Mouse (Mus musculus) small intestine, adult 2 months (tissue): ENCODE measurements around the gene Zfp872. TPM values are rescaled to one million over a fixed set of nuclear protein-coding genes. Genes with fewer than 3 reads are reported as not detected.

Source experiments
- H3K27ac ChIP-seq: fragments of 200-500 bp; 2 replicates; pipeline ENCODE4 v1.5.1; 2012; ENCODE audit warnings: low read depth, low read length, control low read depth, inconsistent platforms; ENCODE audit not compliant: insufficient read depth
- H3K27me3 ChIP-seq: fragments of 200-500 bp; 2 replicates; pipeline ENCODE4 v1.6.1; 2012; ENCODE audit warnings: mild to moderate bottlenecking, moderate library complexity, low read length, inconsistent platforms; ENCODE audit not compliant: control insufficient read depth, insufficient read depth
- H3K36me3 ChIP-seq: fragments of 200-500 bp; 2 replicates; pipeline ENCODE4 v1.6.1; 2012; ENCODE audit warnings: mild to moderate bottlenecking, low read length, control low read depth, inconsistent platforms; ENCODE audit not compliant: control insufficient read depth, insufficient read depth
- H3K4me1 ChIP-seq: fragments of 200-500 bp; 2 replicates; pipeline ENCODE4 v1.6.1; 2012; ENCODE audit warnings: low read length, inconsistent platforms, mixed read lengths; ENCODE audit not compliant: control insufficient read depth, insufficient read depth, insufficient read length
- H3K4me3 ChIP-seq: fragments of 200-500 bp; 2 replicates; pipeline ENCODE4 v1.5.1; 2012; ENCODE audit warnings: low read depth, mild to moderate bottlenecking, control low read depth, inconsistent platforms, low read length, moderate library complexity
- CTCF ChIP-seq: fragments of 200-500 bp; IDR thresholded peaks from 2 replicates; pipeline ENCODE4 v1.5.1; 2012; ENCODE audit warnings: low read depth, mild to moderate bottlenecking, control low read depth, inconsistent platforms, low read length, moderate library complexity, mixed read lengths; ENCODE audit not compliant: insufficient replicate concordance, insufficient read length; ENCODE audit errors: extremely low read depth
- POLR2A ChIP-seq: fragments of 200-500 bp; IDR thresholded peaks from 2 replicates; pipeline ENCODE4 v1.6.1; 2012; ENCODE audit warnings: low read depth, mild to moderate bottlenecking, control low read depth, inconsistent platforms, low read length, moderate library complexity
- WGBS: fragments of 180-500 bp; shearing (Covaris S2); methylation state at CpG from one replicate; pipeline ENCODE4 v1.1.7; 2018; 5-methylcytosine and 5-hydroxymethylcytosine counted together
- polyA plus RNA-seq: library from polyadenylated mRNA; depleted of rRNA; stranded (reverse); fragments of >200 nt; gene quantifications from 2 replicates; pipeline ENCODE4 v1.2.3, GENCODE M21; 2012

Gene Zfp872
- polyA plus RNA-seq, 1 experiment: not detected

DNA sequence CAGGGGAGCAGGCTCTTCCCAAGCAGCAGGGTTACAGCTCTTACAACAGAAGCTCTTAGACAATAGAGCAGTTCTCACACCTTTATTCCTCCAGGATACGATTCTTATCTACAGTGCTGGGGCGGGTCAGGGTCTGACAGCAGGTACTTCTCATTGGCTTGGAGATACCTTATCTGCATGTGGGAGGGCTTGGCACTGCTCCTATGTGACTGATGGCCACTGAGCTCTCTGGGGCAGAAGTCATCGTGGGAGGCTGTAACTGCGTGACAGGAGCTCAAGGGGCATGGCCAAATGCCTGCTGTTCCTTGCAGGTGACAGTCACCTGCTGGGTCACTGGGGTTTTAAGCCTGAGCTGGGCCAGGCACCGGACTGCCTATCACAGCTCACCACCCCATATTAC, 8.5 kb downstream of the Zfp872 start:
- Histone ChIP-seq H3K4me1 (peaks cover 4% of the 10 kb centered on the region), H3K4me3 (no peak overlapping the region), H3K27ac (no peak overlapping the region; the same call in 1 of the 2 replicates), H3K27me3 (no peaks in the 10 kb centered on the region), H3K36me3 (no peaks in the 10 kb centered on the region)
- TF ChIP-seq POLR2A (no peak), CTCF (no peak)
- WGBS: 8% methylated on average over 5 of the region's 5 CpGs

DNA sequence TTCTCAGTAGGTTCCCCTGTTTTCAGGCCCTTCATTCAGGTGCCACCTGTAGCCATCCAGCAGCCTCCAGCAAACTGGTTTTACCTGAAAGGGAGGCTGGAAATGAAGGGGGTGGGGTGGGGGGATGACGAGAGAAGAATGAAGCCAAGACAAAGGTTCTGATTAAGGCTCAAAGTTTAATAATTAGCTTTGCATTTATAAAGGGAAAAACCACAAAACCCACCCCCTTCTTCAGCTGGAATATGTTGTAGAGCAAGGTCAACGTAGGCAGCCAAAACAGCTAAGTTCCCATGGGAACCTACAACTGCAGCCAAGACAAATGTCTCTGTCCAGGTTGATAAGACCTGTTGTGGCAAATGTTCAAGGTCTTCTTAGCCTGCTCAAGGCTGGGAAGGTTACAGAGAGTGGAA, 25.9 kb downstream of the Zfp872 start:
- H3K27ac ChIP-seq: no peak overlapping the region
- TF ChIP-seq POLR2A (no peak), CTCF (no peak)
- 11% methylated on average over 2 of the region's 2 CpGs for WGBS
- H3K27me3 ChIP-seq: no peaks in the 10 kb centered on the region
- no peaks in the 10 kb centered on the region for H3K36me3 ChIP-seq
- H3K4me1 ChIP-seq: peaks cover 2% of the 10 kb centered on the region; the same call in 1 of the 2 replicates
- no peak overlapping the region for H3K4me3 ChIP-seq

DNA sequence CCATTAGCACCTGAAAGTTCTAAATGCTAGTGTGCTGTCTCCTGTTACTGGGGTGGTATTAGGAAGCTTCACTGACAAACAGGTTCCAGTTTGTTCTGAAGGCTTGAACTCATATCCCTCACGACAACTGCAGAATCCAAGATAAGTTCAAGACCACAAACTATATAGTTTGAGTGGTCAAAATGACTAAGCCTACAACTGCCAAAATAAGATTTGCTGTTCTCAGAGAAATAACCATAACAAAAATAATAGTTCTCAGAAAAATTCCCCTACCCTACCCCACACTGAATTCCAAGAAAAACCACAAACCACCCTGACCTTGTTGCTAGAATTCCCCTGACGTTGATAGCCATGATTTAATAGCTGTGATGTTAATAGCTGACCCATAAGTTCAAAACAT, 26.7 kb downstream of the Zfp872 start:
- TF ChIP-seq POLR2A: no peak
- no peak for TF ChIP-seq CTCF
- peaks cover 2% of the 10 kb centered on the region; the same call in 1 of the 2 replicates for H3K4me1 ChIP-seq
- 60% methylated on average over 2 of the region's 2 CpGs for WGBS
- no peak overlapping the region for H3K4me3 ChIP-seq
- H3K36me3 ChIP-seq: no peaks in the 10 kb centered on the region
- H3K27ac ChIP-seq: no peak overlapping the region
- H3K27me3 ChIP-seq: no peaks in the 10 kb centered on the region

GRCm38 (mm10) chr9:22216705-22217104, 28.8 kb downstream of the Zfp872 start:
- H3K27me3 ChIP-seq: no peaks in the 10 kb centered on the region
- H3K4me1 ChIP-seq: peaks cover 2% of the 10 kb centered on the region; the same call in 1 of the 2 replicates
- TF ChIP-seq CTCF: no peak
- no peak for TF ChIP-seq POLR2A
- H3K36me3 ChIP-seq: no peaks in the 10 kb centered on the region
- 42% methylated on average over 3 of the region's 3 CpGs for WGBS
- H3K27ac ChIP-seq: no peak overlapping the region
- no peak overlapping the region for H3K4me3 ChIP-seq

- TF ChIP-seq POLR2A (no peak), CTCF (no peak)
- no peaks in the 10 kb centered on the region for H3K36me3 ChIP-seq
- no peak overlapping the region for H3K27ac ChIP-seq
- H3K4me3 ChIP-seq: no peak overlapping the region
- WGBS: 62% methylated on average over 8 of the region's 8 CpGs
- no peaks in the 10 kb centered on the region for H3K27me3 ChIP-seq
- peaks cover 3% of the 10 kb centered on the region; the same call in 1 of the 2 replicates for H3K4me1 ChIP-seq
These were observed 30.1 kb downstream of the Zfp872 start for GRCm38 (mm10) chr9:22217858-22218493.

GRCm38 (mm10) chr9:22224066-22224465, 36.2 kb downstream of the Zfp872 start:
- H3K4me1 ChIP-seq: peaks cover 2% of the 10 kb centered on the region; the same call in 1 of the 2 replicates
- no peak overlapping the region for H3K27ac ChIP-seq
- H3K36me3 ChIP-seq: no peaks in the 10 kb centered on the region
- TF ChIP-seq POLR2A: no peak
- TF ChIP-seq CTCF: no peak
- 80% methylated on average over 4 of the region's 4 CpGs for WGBS
- H3K27me3 ChIP-seq: no peaks in the 10 kb centered on the region
- H3K4me3 ChIP-seq: no peak overlapping the region

DNA sequence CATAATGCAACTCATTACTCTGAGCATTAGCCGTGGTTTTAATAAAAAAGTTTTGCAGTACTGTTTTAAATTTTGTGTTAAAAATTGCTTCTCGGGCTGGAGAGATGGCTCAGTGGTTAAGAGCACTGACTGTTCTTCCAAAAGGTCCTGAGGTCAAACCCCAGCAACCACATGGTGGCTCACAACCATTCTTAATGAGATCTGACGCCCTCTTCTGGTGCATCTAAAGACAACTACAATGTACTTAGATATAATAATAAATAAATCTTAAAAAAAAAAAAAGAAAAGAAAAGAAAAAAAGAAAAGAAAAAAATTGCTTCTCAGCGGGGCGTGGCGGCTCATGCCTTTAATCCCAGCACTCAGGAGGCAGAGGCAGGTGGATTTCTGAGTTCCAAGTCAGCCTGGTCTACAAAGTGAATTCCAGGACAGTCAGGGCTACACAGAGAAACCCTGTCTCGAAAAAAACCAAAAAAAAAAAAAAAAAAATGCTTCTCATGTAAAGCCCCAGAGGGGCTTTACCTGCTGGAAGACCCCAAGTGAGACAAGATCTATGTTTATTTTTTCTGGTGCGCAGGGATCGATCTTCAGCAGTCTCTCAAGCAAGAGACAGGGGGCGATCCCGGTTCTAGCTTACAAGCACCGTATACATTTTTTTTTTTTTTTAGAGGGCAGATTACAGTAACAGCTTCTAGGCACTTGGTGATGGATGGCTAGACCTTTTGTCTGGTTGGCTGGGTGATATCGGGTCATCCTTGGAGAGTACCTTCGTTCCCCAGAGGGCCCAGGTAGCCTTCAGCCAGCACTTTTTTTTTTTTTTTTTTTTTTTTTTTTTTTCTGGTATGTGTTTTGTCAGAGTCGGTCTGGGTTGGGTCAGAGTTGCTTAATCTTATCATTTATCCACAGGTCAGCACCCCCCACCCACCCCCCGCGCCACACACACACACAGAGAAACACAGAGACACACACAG, 36.9 kb downstream of the Zfp872 start:
- peaks cover 2% of the 10 kb centered on the region; the same call in 1 of the 2 replicates for H3K4me1 ChIP-seq
- H3K27ac ChIP-seq: 0 out of 2 replicates have a peak overlapping the region, but pooled peaks have one; percentile 5
- peak overlapping the region; percentile 70 for H3K4me3 ChIP-seq
- no peaks in the 10 kb centered on the region for H3K36me3 ChIP-seq
- peak; percentile 8; the same call in 1 of the 2 replicates for TF ChIP-seq CTCF
- TF ChIP-seq POLR2A: no peak; the same call in 1 of the 2 replicates
- H3K27me3 ChIP-seq: no peaks in the 10 kb centered on the region
- 28% methylated on average over 17 of the region's 17 CpGs for WGBS
